Mouse (Mus musculus): Measurements from ENCODE around the gene Sgce. TPM values are rescaled to one million over a fixed set of nuclear protein-coding genes. Genes with fewer than 3 reads are reported as not detected.

Sgce gene
- total RNA-seq, 1 experiment: 19.1 TPM

DNA sequence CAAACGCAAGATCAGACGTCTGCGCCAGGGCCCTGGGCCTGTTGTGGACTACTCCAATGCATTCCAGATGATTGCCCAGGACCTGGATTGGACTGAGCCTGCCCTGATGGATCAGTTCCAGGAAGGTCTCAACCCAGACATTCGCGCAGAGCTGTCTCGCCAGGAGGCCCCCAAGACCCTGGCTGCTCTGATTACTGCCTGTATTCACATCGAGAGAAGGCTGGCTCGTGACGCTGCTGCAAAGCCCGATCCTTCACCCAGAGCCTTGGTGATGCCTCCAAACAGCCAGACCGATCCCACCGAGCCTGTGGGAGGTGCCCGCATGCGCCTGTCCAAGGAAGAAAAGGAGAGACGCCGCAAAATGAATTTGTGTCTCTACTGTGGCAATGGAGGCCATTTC lies 7.9 kb upstream of the Sgce start:
- Histone ChIP-seq H3K9ac (ENCODE audit: insufficient read depth, low read depth, low read length, poor library complexity, severe bottlenecking) (no peak overlapping the region), H3K4me1 (ENCODE audit: control insufficient read depth in 2 of 2, insufficient read depth in 2 of 2, low read length in 2 of 2, poor library complexity in 1 of 2) (no peaks in the 10 kb centered on the region), H3K36me3 (ENCODE audit: control insufficient read depth, insufficient read depth, low read length, poor library complexity, severe bottlenecking) (peaks cover 4% of the 10 kb centered on the region; the same call in 1 of the 2 replicates), H3K27ac (ENCODE audit: insufficient read depth, low read depth, low read length, poor library complexity, severe bottlenecking) (no peak overlapping the region), H3K9me3 (ENCODE audit: control insufficient read depth, insufficient read depth, low read depth, low read length) (no peaks in the 10 kb centered on the region), H3K4me3 (ENCODE audit: insufficient read depth in 1 of 2, low read depth in 1 of 2, low read length in 2 of 2, poor library complexity in 1 of 2, severe bottlenecking in 1 of 2) (no peak overlapping the region)
- DNase-seq (ENCODE audit: low read depth, low spot score): no peak
- in situ Hi-C loops (cut with MboI; ENCODE audit: low sequenced_read_pairs in 2 of 2, unreplicated experiment in 2 of 2): no loop called here
- TF ChIP-seq HCFC1 (IDR thresholded peaks at IDR 0.05; ENCODE audit: borderline replicate concordance, insufficient read depth, low read length) (no peak), CHD2 (IDR thresholded peaks at IDR 0.05; ENCODE audit: low read depth, low read length) (no peak), MAFK (IDR thresholded peaks at IDR 0.05; ENCODE audit: insufficient read depth, low read depth, low read length) (no peak), ZC3H11A (IDR thresholded peaks at IDR 0.05; ENCODE audit: borderline replicate concordance, low read depth, low read length) (no peak), ZNF384 (IDR thresholded peaks at IDR 0.05; ENCODE audit: low read depth, low read length) (no peak)

DNA sequence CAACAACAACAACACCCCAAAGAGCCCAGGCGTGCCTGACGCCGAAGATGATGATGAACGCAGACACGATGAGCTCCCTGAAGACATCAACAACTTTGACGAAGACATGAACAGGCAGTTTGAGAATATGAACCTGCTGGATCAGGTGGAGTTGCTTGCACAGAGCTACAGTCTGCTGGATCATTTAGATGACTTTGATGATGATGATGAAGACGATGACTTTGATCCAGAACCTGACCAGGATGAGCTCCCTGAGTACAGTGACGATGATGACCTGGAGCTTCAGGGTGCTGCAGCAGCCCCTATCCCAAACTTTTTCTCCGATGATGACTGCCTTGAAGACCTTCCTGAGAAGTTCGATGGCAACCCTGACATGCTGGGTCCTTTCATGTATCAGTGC lies 7.3 kb upstream of the Sgce start:
- TF ChIP-seq ZC3H11A (IDR thresholded peaks at IDR 0.05; ENCODE audit: borderline replicate concordance, low read depth, low read length) (no peak), MAFK (IDR thresholded peaks at IDR 0.05; ENCODE audit: insufficient read depth, low read depth, low read length) (no peak), CHD2 (IDR thresholded peaks at IDR 0.05; ENCODE audit: low read depth, low read length) (no peak), ZNF384 (IDR thresholded peaks at IDR 0.05; ENCODE audit: low read depth, low read length) (no peak), HCFC1 (IDR thresholded peaks at IDR 0.05; ENCODE audit: borderline replicate concordance, insufficient read depth, low read length) (no peak)
- no peak for DNase-seq (ENCODE audit: low read depth, low spot score)
- Histone ChIP-seq H3K27ac (ENCODE audit: insufficient read depth, low read depth, low read length, poor library complexity, severe bottlenecking) (no peak overlapping the region), H3K4me1 (ENCODE audit: control insufficient read depth in 2 of 2, insufficient read depth in 2 of 2, low read length in 2 of 2, poor library complexity in 1 of 2) (no peaks in the 10 kb centered on the region), H3K4me3 (ENCODE audit: insufficient read depth in 1 of 2, low read depth in 1 of 2, low read length in 2 of 2, poor library complexity in 1 of 2, severe bottlenecking in 1 of 2) (no peak overlapping the region), H3K9me3 (ENCODE audit: control insufficient read depth, insufficient read depth, low read depth, low read length) (no peaks in the 10 kb centered on the region), H3K36me3 (ENCODE audit: control insufficient read depth, insufficient read depth, low read length, poor library complexity, severe bottlenecking) (peaks cover 4% of the 10 kb centered on the region; the same call in 1 of the 2 replicates), H3K9ac (ENCODE audit: insufficient read depth, low read depth, low read length, poor library complexity, severe bottlenecking) (no peak overlapping the region)
- in situ Hi-C loops (cut with MboI; ENCODE audit: low sequenced_read_pairs in 2 of 2, unreplicated experiment in 2 of 2): no loop called here

GRCm38 (mm10) chr6:4751355-4751754 lies 4.3 kb upstream of the Sgce start:
- no peak overlapping the region for H3K4me3 ChIP-seq (ENCODE audit: insufficient read depth in 1 of 2, low read depth in 1 of 2, low read length in 2 of 2, poor library complexity in 1 of 2, severe bottlenecking in 1 of 2)
- no peak overlapping the region for H3K9ac ChIP-seq (ENCODE audit: insufficient read depth, low read depth, low read length, poor library complexity, severe bottlenecking)
- TF ChIP-seq HCFC1 (IDR thresholded peaks at IDR 0.05; ENCODE audit: borderline replicate concordance, insufficient read depth, low read length): no peak
- TF ChIP-seq ZNF384 (IDR thresholded peaks at IDR 0.05; ENCODE audit: low read depth, low read length): no peak
- TF ChIP-seq MAFK (IDR thresholded peaks at IDR 0.05; ENCODE audit: insufficient read depth, low read depth, low read length): no peak
- TF ChIP-seq ZC3H11A (IDR thresholded peaks at IDR 0.05; ENCODE audit: borderline replicate concordance, low read depth, low read length): no peak
- no peak for TF ChIP-seq CHD2 (IDR thresholded peaks at IDR 0.05; ENCODE audit: low read depth, low read length)
- in situ Hi-C loops (cut with MboI; ENCODE audit: low sequenced_read_pairs in 2 of 2, unreplicated experiment in 2 of 2): no loop called here
- H3K27ac ChIP-seq (ENCODE audit: insufficient read depth, low read depth, low read length, poor library complexity, severe bottlenecking): no peak overlapping the region
- DNase-seq (ENCODE audit: low read depth, low spot score): no peak
- H3K9me3 ChIP-seq (ENCODE audit: control insufficient read depth, insufficient read depth, low read depth, low read length): no peaks in the 10 kb centered on the region
- no peaks in the 10 kb centered on the region for H3K4me1 ChIP-seq (ENCODE audit: control insufficient read depth in 2 of 2, insufficient read depth in 2 of 2, low read length in 2 of 2, poor library complexity in 1 of 2)
- peaks cover 4% of the 10 kb centered on the region; the same call in 1 of the 2 replicates for H3K36me3 ChIP-seq (ENCODE audit: control insufficient read depth, insufficient read depth, low read length, poor library complexity, severe bottlenecking)

DNA sequence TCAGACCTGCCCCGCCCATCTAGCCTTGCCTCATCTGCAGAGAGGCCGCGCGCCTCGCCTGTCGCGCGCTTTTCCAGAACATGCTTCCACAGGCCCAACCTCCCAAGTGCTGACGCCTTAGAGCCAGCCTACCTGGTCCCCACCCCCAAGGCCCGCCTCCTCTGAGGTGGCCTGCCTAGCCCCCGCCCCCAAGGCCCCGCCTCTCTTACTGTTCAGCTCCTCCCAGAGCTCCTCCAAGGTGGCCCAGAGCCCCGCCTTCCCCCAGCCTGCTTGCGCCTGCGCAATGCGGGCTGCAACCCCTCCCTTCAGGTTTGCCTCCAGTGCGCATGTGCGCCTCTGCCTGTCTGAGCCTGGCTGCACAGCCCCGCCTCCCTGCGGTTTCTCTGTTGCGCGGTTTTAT lies 2.1 kb upstream of the Sgce start:
- H3K27ac ChIP-seq (ENCODE audit: insufficient read depth, low read depth, low read length, poor library complexity, severe bottlenecking): no peak overlapping the region
- peak overlapping the region in 1 of 2 experiments; percentile 49; a peak in 2 of 4 replicates for H3K4me3 ChIP-seq (ENCODE audit: insufficient read depth in 1 of 2, low read depth in 1 of 2, low read length in 2 of 2, poor library complexity in 1 of 2, severe bottlenecking in 1 of 2)
- in situ Hi-C loops (cut with MboI; ENCODE audit: low sequenced_read_pairs in 2 of 2, unreplicated experiment in 2 of 2): no loop called here
- peaks cover 2% of the 10 kb centered on the region; the same call in 1 of the 2 replicates for H3K36me3 ChIP-seq (ENCODE audit: control insufficient read depth, insufficient read depth, low read length, poor library complexity, severe bottlenecking)
- DNase-seq (ENCODE audit: low read depth, low spot score): peak; percentile 84
- H3K9me3 ChIP-seq (ENCODE audit: control insufficient read depth, insufficient read depth, low read depth, low read length): no peaks in the 10 kb centered on the region
- no peaks in the 10 kb centered on the region for H3K4me1 ChIP-seq (ENCODE audit: control insufficient read depth in 2 of 2, insufficient read depth in 2 of 2, low read length in 2 of 2, poor library complexity in 1 of 2)
- TF ChIP-seq CHD2 (IDR thresholded peaks at IDR 0.05; ENCODE audit: low read depth, low read length) (no peak), ZC3H11A (IDR thresholded peaks at IDR 0.05; ENCODE audit: borderline replicate concordance, low read depth, low read length) (no peak), HCFC1 (IDR thresholded peaks at IDR 0.05; ENCODE audit: borderline replicate concordance, insufficient read depth, low read length) (no peak), ZNF384 (IDR thresholded peaks at IDR 0.05; ENCODE audit: low read depth, low read length) (no peak), MAFK (IDR thresholded peaks at IDR 0.05; ENCODE audit: insufficient read depth, low read depth, low read length) (no peak)
- no peak overlapping the region for H3K9ac ChIP-seq (ENCODE audit: insufficient read depth, low read depth, low read length, poor library complexity, severe bottlenecking)
